Mouse (Mus musculus): ENCODE measurements around the gene Gm10100. TPM values are rescaled to one million over a fixed set of nuclear protein-coding genes. Genes with fewer than 3 reads are reported as not detected.
"Not testable (repeated sequence)": the region's sequence is repeated elsewhere in the genome, so short reads cannot be mapped to it uniquely, and the experiment has no call there.

Gm10100 gene
- polyA plus RNA-seq, 1 experiment from 2014 or later = not detected

GRCm38 (mm10) chr10:77738929-77739328 is 12.6 kb downstream of the Gm10100 start:
- H3K4me1 ChIP-seq (replicated peaks; ENCODE audit: control insufficient read depth, insufficient read depth, low read length) = no peaks in the 10 kb centered on the region
- H3K9ac ChIP-seq (ENCODE audit: low read depth, low read length) = no peak overlapping the region
- H3K27ac ChIP-seq (ENCODE audit: low read depth, low read length) = no peak overlapping the region
- no peak overlapping the region for H3K4me3 ChIP-seq (ENCODE audit: low read depth, low read length)
- H3K27me3 ChIP-seq (replicated peaks; ENCODE audit: control insufficient read depth, insufficient read depth, low read length) = no peaks in the 10 kb centered on the region; the same call in 1 of the 2 replicates
- H3K9me3 ChIP-seq (ENCODE audit: control insufficient read depth, low read length) = peaks cover 7% of the 10 kb centered on the region; the same call in 1 of the 2 replicates
- H3K36me3 ChIP-seq (ENCODE audit: control insufficient read depth, insufficient read depth, low read length) = no peaks in the 10 kb centered on the region
- no peak overlapping the region for H3K4me2 ChIP-seq
- ATAC-seq (replicated peaks; ENCODE audit: low FRiP score) (no peak), DNase-seq (ENCODE audit: low spot score) (no peak)
- WGBS = 83% methylated on average over 4 of the region's 4 CpGs

GRCm38 (mm10) chr10:77741924-77742688 is 15.8 kb downstream of the Gm10100 start, which contains the start of gene Gm18596:
Gene Gm18596, minus strand, starts transcription at chr10:77742638.
- DNase-seq (ENCODE audit: low spot score); H3K4me2 ChIP-seq; H3K36me3 ChIP-seq (ENCODE audit: control insufficient read depth, insufficient read depth, low read length); H3K4me1 ChIP-seq (replicated peaks; ENCODE audit: control insufficient read depth, insufficient read depth, low read length); ATAC-seq (replicated peaks; ENCODE audit: low FRiP score); H3K4me3 ChIP-seq (ENCODE audit: low read depth, low read length); H3K27me3 ChIP-seq (replicated peaks; ENCODE audit: control insufficient read depth, insufficient read depth, low read length); H3K9me3 ChIP-seq (ENCODE audit: control insufficient read depth, low read length); H3K9ac ChIP-seq (ENCODE audit: low read depth, low read length); H3K27ac ChIP-seq (ENCODE audit: low read depth, low read length): not testable (repeated sequence)
- WGBS = 51% methylated on average over 4 of the region's 5 CpGs

- DNase-seq (ENCODE audit: low spot score); H3K36me3 ChIP-seq (ENCODE audit: control insufficient read depth, insufficient read depth, low read length); H3K4me1 ChIP-seq (replicated peaks; ENCODE audit: control insufficient read depth, insufficient read depth, low read length); ATAC-seq (replicated peaks; ENCODE audit: low FRiP score); H3K9ac ChIP-seq (ENCODE audit: low read depth, low read length); H3K27ac ChIP-seq (ENCODE audit: low read depth, low read length); H3K9me3 ChIP-seq (ENCODE audit: control insufficient read depth, low read length); H3K4me2 ChIP-seq; H3K27me3 ChIP-seq (replicated peaks; ENCODE audit: control insufficient read depth, insufficient read depth, low read length); H3K4me3 ChIP-seq (ENCODE audit: low read depth, low read length): not testable (repeated sequence)
- WGBS = 75% methylated on average over 1 of the region's 1 CpGs
Observed at GRCm38 (mm10) chr10:77750686-77751085, 24.4 kb downstream of the Gm10100 start.

GRCm38 (mm10) chr10:77751254-77751653 is 25.0 kb downstream of the Gm10100 start, which contains the start of gene Gm9736:
Gene Gm9736, minus strand, starts transcription at chr10:77751354.
- not testable (repeated sequence) for H3K4me2 ChIP-seq; H3K4me1 ChIP-seq (replicated peaks; ENCODE audit: control insufficient read depth, insufficient read depth, low read length); DNase-seq (ENCODE audit: low spot score); ATAC-seq (replicated peaks; ENCODE audit: low FRiP score); H3K9me3 ChIP-seq (ENCODE audit: control insufficient read depth, low read length); H3K36me3 ChIP-seq (ENCODE audit: control insufficient read depth, insufficient read depth, low read length); H3K27ac ChIP-seq (ENCODE audit: low read depth, low read length); H3K27me3 ChIP-seq (replicated peaks; ENCODE audit: control insufficient read depth, insufficient read depth, low read length); H3K9ac ChIP-seq (ENCODE audit: low read depth, low read length); H3K4me3 ChIP-seq (ENCODE audit: low read depth, low read length)
- WGBS = 50% methylated on average over 1 of the region's 1 CpGs

GRCm38 (mm10) chr10:77752312-77752711 is 26.0 kb downstream of the Gm10100 start:
- not testable (repeated sequence) for H3K4me1 ChIP-seq (replicated peaks; ENCODE audit: control insufficient read depth, insufficient read depth, low read length); H3K4me3 ChIP-seq (ENCODE audit: low read depth, low read length); H3K36me3 ChIP-seq (ENCODE audit: control insufficient read depth, insufficient read depth, low read length); H3K9ac ChIP-seq (ENCODE audit: low read depth, low read length); H3K27me3 ChIP-seq (replicated peaks; ENCODE audit: control insufficient read depth, insufficient read depth, low read length); H3K27ac ChIP-seq (ENCODE audit: low read depth, low read length); H3K9me3 ChIP-seq (ENCODE audit: control insufficient read depth, low read length); H3K4me2 ChIP-seq; DNase-seq (ENCODE audit: low spot score); ATAC-seq (replicated peaks; ENCODE audit: low FRiP score)
- 53% methylated on average over 3 of the region's 3 CpGs for WGBS

- no peaks in the 10 kb centered on the region for H3K36me3 ChIP-seq (ENCODE audit: control insufficient read depth, insufficient read depth, low read length)
- ATAC-seq (replicated peaks; ENCODE audit: low FRiP score) (no peak), DNase-seq (ENCODE audit: low spot score) (no peak)
- no peaks in the 10 kb centered on the region for H3K9me3 ChIP-seq (ENCODE audit: control insufficient read depth, low read length)
- no peak overlapping the region for H3K4me3 ChIP-seq (ENCODE audit: low read depth, low read length)
- H3K4me2 ChIP-seq = no peak overlapping the region
- H3K4me1 ChIP-seq (replicated peaks; ENCODE audit: control insufficient read depth, insufficient read depth, low read length) = no peaks in the 10 kb centered on the region
- H3K27ac ChIP-seq (ENCODE audit: low read depth, low read length) = no peak overlapping the region
- no peaks in the 10 kb centered on the region for H3K27me3 ChIP-seq (replicated peaks; ENCODE audit: control insufficient read depth, insufficient read depth, low read length)
- H3K9ac ChIP-seq (ENCODE audit: low read depth, low read length) = no peak overlapping the region
Observed at GRCm38 (mm10) chr10:77753448-77753847, 27.2 kb downstream of the Gm10100 start.

GRCm38 (mm10) chr10:77759582-77759981 is 33.3 kb downstream of the Gm10100 start, which contains the start of gene Gm3233:
Gene Gm3233, minus strand, starts transcription at chr10:77759682.
- no CpG with 5 or more reads among the region's 1 CpGs for WGBS
- H3K27ac ChIP-seq (ENCODE audit: low read depth, low read length); ATAC-seq (replicated peaks; ENCODE audit: low FRiP score): not testable (repeated sequence)

GRCm38 (mm10) chr10:77769727-77770126 is 43.4 kb downstream of the Gm10100 start:
- Histone ChIP-seq H3K4me2 (no peak overlapping the region), H3K9ac (ENCODE audit: low read depth, low read length) (no peak overlapping the region), H3K27ac (ENCODE audit: low read depth, low read length) (no peak overlapping the region), H3K36me3 (ENCODE audit: control insufficient read depth, insufficient read depth, low read length) (no peaks in the 10 kb centered on the region), H3K4me3 (ENCODE audit: low read depth, low read length) (no peak overlapping the region), H3K4me1 (replicated peaks; ENCODE audit: control insufficient read depth, insufficient read depth, low read length) (no peaks in the 10 kb centered on the region), H3K27me3 (replicated peaks; ENCODE audit: control insufficient read depth, insufficient read depth, low read length) (no peaks in the 10 kb centered on the region), H3K9me3 (ENCODE audit: control insufficient read depth, low read length) (no peaks in the 10 kb centered on the region)
- DNase-seq (ENCODE audit: low spot score) (no peak), ATAC-seq (replicated peaks; ENCODE audit: low FRiP score) (no peak)
- WGBS = 62% methylated on average over 1 of the region's 1 CpGs

More at GRCm38 (mm10) chr10:77759582-77759981, 33.3 kb downstream of the Gm10100 start, which contains the start of gene Gm3233:
- H3K9me3 ChIP-seq (ENCODE audit: control insufficient read depth, low read length); H3K4me2 ChIP-seq; H3K4me3 ChIP-seq (ENCODE audit: low read depth, low read length); H3K9ac ChIP-seq (ENCODE audit: low read depth, low read length); H3K27me3 ChIP-seq (replicated peaks; ENCODE audit: control insufficient read depth, insufficient read depth, low read length); H3K4me1 ChIP-seq (replicated peaks; ENCODE audit: control insufficient read depth, insufficient read depth, low read length); DNase-seq (ENCODE audit: low spot score); H3K36me3 ChIP-seq (ENCODE audit: control insufficient read depth, insufficient read depth, low read length): not testable (repeated sequence)

- ATAC-seq (replicated peaks; ENCODE audit: low FRiP score); H3K27ac ChIP-seq (ENCODE audit: low read depth, low read length); H3K4me2 ChIP-seq; H3K9ac ChIP-seq (ENCODE audit: low read depth, low read length); H3K9me3 ChIP-seq (ENCODE audit: control insufficient read depth, low read length); H3K27me3 ChIP-seq (replicated peaks; ENCODE audit: control insufficient read depth, insufficient read depth, low read length); H3K4me3 ChIP-seq (ENCODE audit: low read depth, low read length); H3K36me3 ChIP-seq (ENCODE audit: control insufficient read depth, insufficient read depth, low read length); H3K4me1 ChIP-seq (replicated peaks; ENCODE audit: control insufficient read depth, insufficient read depth, low read length); DNase-seq (ENCODE audit: low spot score): not testable (repeated sequence)
- 20% methylated on average over 1 of the region's 1 CpGs for WGBS
Observed at GRCm38 (mm10) chr10:77771225-77771624, 44.9 kb downstream of the Gm10100 start, which contains the start of gene Gm3238. Gene Gm3238, minus strand, starts transcription at chr10:77771325.

All from liver, embryonic 11.5 days (tissue).